Mouse (Mus musculus) testis, adult 2 months (tissue): ENCODE measurements around the gene Idh3b.

Experiments used
- CTCF ChIP-seq: fragments of 200-500 bp; IDR thresholded peaks from 2 replicates; pipeline ENCODE4 v1.5.1; 2012; ENCODE audit warnings: low read depth, mild to moderate bottlenecking, inconsistent platforms, low read length, moderate library complexity; ENCODE audit not compliant: control insufficient read depth, insufficient read depth, insufficient replicate concordance
- POLR2A ChIP-seq: fragments of 200-500 bp; IDR thresholded peaks from 2 replicates; pipeline ENCODE4 v1.6.1; 2012; ENCODE audit warnings: low read depth, mild to moderate bottlenecking, inconsistent platforms, low read length, moderate library complexity; ENCODE audit not compliant: control insufficient read depth

DNA sequence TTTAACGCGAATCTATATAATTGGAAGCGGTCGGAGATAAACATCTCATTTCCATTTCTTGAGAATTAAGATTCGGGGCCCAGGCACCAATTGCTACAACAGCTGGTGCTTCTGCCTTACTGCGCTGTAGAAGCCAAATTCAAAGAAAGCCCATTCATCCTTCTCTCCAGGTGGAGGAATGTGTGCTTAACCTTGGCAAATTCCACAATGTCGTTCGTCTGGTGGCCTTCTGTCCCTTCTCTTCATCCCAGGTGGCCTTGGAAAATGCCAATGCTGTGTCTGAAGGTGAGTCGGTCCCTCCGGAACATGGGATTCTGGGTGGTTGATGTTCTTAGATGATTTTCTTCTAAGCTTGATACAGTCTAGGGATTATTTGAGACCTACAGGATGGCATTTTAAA is 9.5 kb downstream of the Idh3b start:
- TF ChIP-seq CTCF (no peak), POLR2A (no peak)
